Mouse (Mus musculus): ENCODE data around the gene Dmwd. TPM values are rescaled to one million over a fixed set of nuclear protein-coding genes. Genes with fewer than 3 reads are reported as not detected.

Dmwd gene
- polyA plus RNA-seq, 1 experiment from 2014 or later: 7.4 TPM

GRCm38 (mm10) chr7:19127744-19128143, 51.7 kb downstream of the Dmwd start:
- WGBS (ENCODE audit: insufficient replicate concordance): 84% methylated on average over 5 of the region's 5 CpGs
- Histone ChIP-seq H3K4me1 (peaks cover 21% of the 10 kb centered on the region), H3K27ac (no peak overlapping the region), H3K9me3 (replicated peaks) (no peaks in the 10 kb centered on the region), H3K36me3 (peaks cover 26% of the 10 kb centered on the region), H3K9ac (no peak overlapping the region), H3K27me3 (replicated peaks) (no peaks in the 10 kb centered on the region), H3K4me2 (no peak overlapping the region), H3K4me3 (no peak overlapping the region)
- ATAC-seq: no peak

- ATAC-seq: no peak
- Histone ChIP-seq H3K36me3 (peaks cover 32% of the 10 kb centered on the region), H3K27me3 (replicated peaks) (no peaks in the 10 kb centered on the region), H3K4me2 (no peak overlapping the region), H3K27ac (no peak overlapping the region), H3K4me1 (peaks cover 21% of the 10 kb centered on the region), H3K9me3 (replicated peaks) (no peaks in the 10 kb centered on the region), H3K4me3 (no peak overlapping the region), H3K9ac (no peak overlapping the region)
- WGBS (ENCODE audit: insufficient replicate concordance): 89% methylated on average over 5 of the region's 5 CpGs
Observed at GRCm38 (mm10) chr7:19129396-19129795, 53.4 kb downstream of the Dmwd start.

GRCm38 (mm10) chr7:19130657-19131056, 54.6 kb downstream of the Dmwd start:
- H3K27ac ChIP-seq: peak overlapping the region; percentile 42
- H3K9me3 ChIP-seq (replicated peaks): no peaks in the 10 kb centered on the region
- peak overlapping the region; percentile 73 for H3K4me2 ChIP-seq
- peak overlapping the region; percentile 33; the same call in 1 of the 2 replicates for H3K9ac ChIP-seq
- peaks cover 44% of the 10 kb centered on the region for H3K36me3 ChIP-seq
- no peak for ATAC-seq
- peaks cover 21% of the 10 kb centered on the region for H3K4me1 ChIP-seq
- H3K4me3 ChIP-seq: no peak overlapping the region
- 30% methylated on average over 4 of the region's 4 CpGs for WGBS (ENCODE audit: insufficient replicate concordance)
- no peaks in the 10 kb centered on the region for H3K27me3 ChIP-seq (replicated peaks)

- Histone ChIP-seq H3K4me3 (peak overlapping the region; percentile 47), H3K4me1 (peaks cover 21% of the 10 kb centered on the region), H3K27ac (peak overlapping the region; percentile 55), H3K27me3 (replicated peaks) (no peaks in the 10 kb centered on the region), H3K9ac (peak overlapping the region; percentile 33; the same call in 1 of the 2 replicates), H3K4me2 (peak overlapping the region; percentile 73), H3K9me3 (replicated peaks) (no peaks in the 10 kb centered on the region), H3K36me3 (peaks cover 46% of the 10 kb centered on the region)
- under 1% methylated on average over 39 of the region's 39 CpGs for WGBS (ENCODE audit: insufficient replicate concordance)
- peak; percentile 97 for ATAC-seq
Observed at GRCm38 (mm10) chr7:19131324-19131848, 55.4 kb downstream of the Dmwd start.

Small RNAs within 50 kb of the gene (microRNA-seq; reads per million reads assigned to microRNA genes)
- gene Mir3100: 1.1 reads per million

Other genes starting within 250 kb of the Dmwd start
- 0.07 and 0.10 TPM in 2 replicates for gene Mill2, start 236.3 kb upstream of the Dmwd start, polyA plus RNA-seq (2016; fragmentation: Nextera tagmentation; extraction: Ambion mirVana)
- 8.9 and 10.0 TPM in 2 replicates for gene Pglyrp1, start 204.9 kb upstream of the Dmwd start, polyA plus RNA-seq (2016; fragmentation: Nextera tagmentation; extraction: Ambion mirVana)
- 16.8 and 18.3 TPM in 2 replicates for gene Ccdc61, start 165.8 kb upstream of the Dmwd start, polyA plus RNA-seq (2016; fragmentation: Nextera tagmentation; extraction: Ambion mirVana)
- 0.13 and 0.16 TPM in 2 replicates for gene Nova2, start 150.3 kb upstream of the Dmwd start, polyA plus RNA-seq (2016; fragmentation: Nextera tagmentation; extraction: Ambion mirVana)
- gene Nanos2, start 88.8 kb upstream of the Dmwd start, polyA plus RNA-seq (2016; fragmentation: Nextera tagmentation; extraction: Ambion mirVana): not detected in 2 replicates
- 1.3 and 1.7 TPM in 2 replicates for gene Mypop, start 85.0 kb upstream of the Dmwd start, polyA plus RNA-seq (2016; fragmentation: Nextera tagmentation; extraction: Ambion mirVana)
- gene Irf2bp1, start 72.2 kb upstream of the Dmwd start, polyA plus RNA-seq (2016; fragmentation: Nextera tagmentation; extraction: Ambion mirVana): 20.1 and 22.3 TPM in 2 replicates
- 25.3 and 26.6 TPM in 2 replicates for gene Foxa3, start 52.7 kb upstream of the Dmwd start, polyA plus RNA-seq (2016; fragmentation: Nextera tagmentation; extraction: Ambion mirVana)
- 30.3 and 33.3 TPM in 2 replicates for gene Sympk, start 51.9 kb upstream of the Dmwd start, polyA plus RNA-seq (2016; fragmentation: Nextera tagmentation; extraction: Ambion mirVana)
- not detected in 2 replicates for gene Rsph6a, start 21.5 kb upstream of the Dmwd start, polyA plus RNA-seq (2016; fragmentation: Nextera tagmentation; extraction: Ambion mirVana)
- 8.5 and 9.8 TPM in 2 replicates for gene Dmpk, start 7.6 kb downstream of the Dmwd start, polyA plus RNA-seq (2016; fragmentation: Nextera tagmentation; extraction: Ambion mirVana)
- gene Six5, start 18.4 kb downstream of the Dmwd start, polyA plus RNA-seq (2016; fragmentation: Nextera tagmentation; extraction: Ambion mirVana): 1.8 TPM in 2 replicates
- 0.55 and 0.66 TPM in 2 replicates for gene Gm4969, start 42.1 kb downstream of the Dmwd start, polyA plus RNA-seq (2016; fragmentation: Nextera tagmentation; extraction: Ambion mirVana)
- 8.1 and 10.1 TPM in 2 replicates for gene Fbxo46, start 43.6 kb downstream of the Dmwd start, polyA plus RNA-seq (2016; fragmentation: Nextera tagmentation; extraction: Ambion mirVana)
- gene Qpctl, start 73.1 kb downstream of the Dmwd start, polyA plus RNA-seq (2016; fragmentation: Nextera tagmentation; extraction: Ambion mirVana): 4.9 and 5.5 TPM in 2 replicates
- gene Snrpd2, start 73.5 kb downstream of the Dmwd start, polyA plus RNA-seq (2016; fragmentation: Nextera tagmentation; extraction: Ambion mirVana): 97.8 and 98.3 TPM in 2 replicates
- gene Gipr, start 89.9 kb downstream of the Dmwd start, polyA plus RNA-seq (2016; fragmentation: Nextera tagmentation; extraction: Ambion mirVana): 0.18 and 0.41 TPM in 2 replicates
- 4.1 and 5.1 TPM in 2 replicates for gene Eml2, start 100.2 kb downstream of the Dmwd start, polyA plus RNA-seq (2016; fragmentation: Nextera tagmentation; extraction: Ambion mirVana)
- gene Gpr4, start 136.3 kb downstream of the Dmwd start, polyA plus RNA-seq (2016; fragmentation: Nextera tagmentation; extraction: Ambion mirVana): 0.51 and 0.62 TPM in 2 replicates
- gene Opa3, start 152.1 kb downstream of the Dmwd start, polyA plus RNA-seq (2016; fragmentation: Nextera tagmentation; extraction: Ambion mirVana): 22.1 and 23.3 TPM in 2 replicates
- 61.1 and 61.5 TPM in 2 replicates for gene Vasp, start 195.6 kb downstream of the Dmwd start, polyA plus RNA-seq (2016; fragmentation: Nextera tagmentation; extraction: Ambion mirVana)
- not detected in 2 replicates for gene Ppm1n, start 203.8 kb downstream of the Dmwd start, polyA plus RNA-seq (2016; fragmentation: Nextera tagmentation; extraction: Ambion mirVana)
- gene Rtn2, start 206.4 kb downstream of the Dmwd start, polyA plus RNA-seq (2016; fragmentation: Nextera tagmentation; extraction: Ambion mirVana): 5.1 and 5.6 TPM in 2 replicates
- 0.04 and 0.05 TPM in 2 replicates for gene Fosb, start 233.8 kb downstream of the Dmwd start, polyA plus RNA-seq (2016; fragmentation: Nextera tagmentation; extraction: Ambion mirVana)